8 mouse cellular contexts compared by ENCODE assay signal in the genomic region with DNA sequence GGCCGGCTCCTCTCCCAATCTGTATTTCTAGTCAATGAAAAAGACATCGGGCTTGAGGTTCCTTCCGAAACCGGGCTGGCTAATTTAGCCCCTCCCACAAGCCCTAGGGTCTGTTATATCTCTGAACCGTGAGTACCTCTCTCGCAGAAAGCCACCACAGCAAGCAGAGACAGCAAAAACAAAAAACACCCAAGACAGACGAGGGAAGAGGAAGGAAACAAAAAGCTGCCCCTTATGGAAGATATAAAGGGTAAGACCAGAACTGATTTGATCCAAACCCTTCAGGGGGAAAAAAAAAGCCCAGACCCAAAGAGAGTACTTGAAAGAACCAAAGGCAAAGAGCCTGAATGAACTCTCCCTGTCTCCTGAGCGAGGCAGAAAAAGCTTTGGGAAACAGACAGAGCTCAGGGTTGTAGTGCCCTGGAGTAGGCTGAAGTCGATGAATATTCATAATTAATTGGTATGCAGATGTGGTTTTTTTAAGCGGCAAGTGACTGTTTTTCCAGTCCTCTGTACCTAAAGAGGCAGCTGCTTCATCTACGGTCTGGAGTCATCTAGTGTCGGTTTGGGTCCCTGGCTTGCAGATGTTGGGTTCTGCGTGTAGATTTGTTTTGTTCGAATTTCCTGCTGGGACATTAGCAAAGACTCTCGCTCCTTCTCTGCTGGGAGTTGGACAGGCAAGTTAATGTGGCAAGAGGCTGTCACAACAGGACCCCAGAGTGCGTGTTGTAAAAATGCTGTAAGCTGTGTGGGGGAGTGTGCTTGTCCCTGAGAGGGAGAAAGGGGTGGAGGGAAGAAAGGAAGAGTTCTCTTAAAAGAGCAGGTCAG. TPM values are rescaled to one million over a fixed set of nuclear protein-coding genes. Genes with fewer than 3 reads are reported as not detected.
A peak's percentile ranks its signal among the peaks of the same experiment; 100 is the strongest.
DNase-seq lines count a peak whose midpoint lies in the region; ATAC-seq and TF ChIP-seq lines count a peak whose summit lies in the region.

No protein-coding gene starts in this region.

- TF ChIP-seq EP300 in heart, adult 2 months (IDR thresholded peaks at IDR 0.05; ENCODE audit: insufficient read depth, low read depth, low read length) = no peak
- TF ChIP-seq EP300 in lung, postnatal 0 days (IDR thresholded peaks at IDR 0.05) = no peak

- H3K79me2 ChIP-seq in heart, adult 2 months (replicated peaks; ENCODE audit: control insufficient read depth, insufficient read depth, low read length) = no peaks in the 10 kb centered on the region

- peak overlapping the region; percentile 63 for H3K9ac ChIP-seq in heart, adult 2 months (ENCODE audit: low read depth, low read length)
- H3K9ac ChIP-seq in intestine, postnatal 0 days (ENCODE audit: low read depth, low read length) = peak overlapping the region; percentile 37; the same call in 1 of the 2 replicates
- peak overlapping the region; percentile 43 for H3K9ac ChIP-seq in lung, postnatal 0 days (replicated peaks; ENCODE audit: low read depth)

- peak overlapping the region; percentile 57 for H3K4me2 ChIP-seq in intestine, postnatal 0 days (replicated peaks; ENCODE audit: low read depth)
- H3K4me2 ChIP-seq in lung, postnatal 0 days (replicated peaks; ENCODE audit: low read depth, low read length) = peak overlapping the region; percentile 60

- intact Hi-C loops in left cerebral cortex, postnatal 25 days (cut with DNase I) = no loop called here
- intact Hi-C loops in heart, adult 2 months (cut with DNase I) = loop anchor here (2.0 to 5.0 kb wide), 3 partner anchors 19 to 48 kb away; a partner anchor contains a TSS

- peak; percentile 14 to 28 for DNase-seq in left cerebral cortex, postnatal 25 days (ENCODE audit: low spot score in 2 of 2)
- DNase-seq in left cerebral cortex, adult 8-10 months (ENCODE audit: low spot score in 2 of 2) = no peak
- peak; percentile 86 for DNase-seq in brain, embryonic 14.5 days (ENCODE audit: low read depth)
- peak; percentile 53 to 65 for DNase-seq in heart, adult 2 months
- peak; percentile 80 for DNase-seq in lung, postnatal 0 days (ENCODE audit: low spot score)
- DNase-seq in retina, postnatal 1 day = peak; percentile 44
- DNase-seq in urinary bladder, adult 2 months (ENCODE audit: low spot score) = no peak

- H3K36me3 ChIP-seq in heart, adult 2 months (ENCODE audit: control insufficient read depth, insufficient read depth, low read length) = no peaks in the 10 kb centered on the region; the same call in 1 of the 2 replicates
- H3K36me3 ChIP-seq in intestine, postnatal 0 days (ENCODE audit: control insufficient read depth, insufficient read depth) = no peaks in the 10 kb centered on the region
- H3K36me3 ChIP-seq in lung, postnatal 0 days (ENCODE audit: insufficient read depth, low read length) = no peaks in the 10 kb centered on the region

- TF ChIP-seq POLR2A in brain, embryonic 14.5 days (IDR thresholded peaks at IDR 0.05; ENCODE audit: borderline replicate concordance, extremely low read depth, insufficient read depth, insufficient read length, poor library complexity, severe bottlenecking) = peak; percentile 28; the same call in 1 of the 2 replicates
- TF ChIP-seq POLR2A in heart, adult 2 months (IDR thresholded peaks at IDR 0.05; ENCODE audit: insufficient read depth, low read depth, low read length) = peak; percentile 60; the same call in 1 of the 2 replicates

- TF ChIP-seq CTCF in brain, embryonic 14.5 days (IDR thresholded peaks at IDR 0.05; ENCODE audit: borderline replicate concordance, extremely low read depth, insufficient read depth, insufficient read length) = no peak
- no peak for TF ChIP-seq CTCF in heart, adult 2 months (IDR thresholded peaks at IDR 0.05)
- no peak for TF ChIP-seq CTCF in intestine, postnatal 0 days (IDR thresholded peaks at IDR 0.05; ENCODE audit: low read depth)
- TF ChIP-seq CTCF in lung, postnatal 0 days (IDR thresholded peaks at IDR 0.05) = peak; percentile 17; the same call in 1 of the 2 replicates

- no peaks in the 10 kb centered on the region for H3K27me3 ChIP-seq in heart, adult 2 months (ENCODE audit: control insufficient read depth, insufficient read depth, low read length)
- H3K27me3 ChIP-seq in intestine, postnatal 0 days (replicated peaks; ENCODE audit: control insufficient read depth, insufficient read depth, low read length) = peaks cover 4% of the 10 kb centered on the region; the same call in 1 of the 2 replicates
- no peaks in the 10 kb centered on the region for H3K27me3 ChIP-seq in lung, postnatal 0 days (replicated peaks; ENCODE audit: insufficient read depth, low read length)

- peak overlapping the region; percentile 59 for H3K4me3 ChIP-seq in heart, adult 2 months
- peak overlapping the region; percentile 22 for H3K4me3 ChIP-seq in intestine, postnatal 0 days (ENCODE audit: low read depth, low read length)
- peak overlapping the region; percentile 39 for H3K4me3 ChIP-seq in lung, postnatal 0 days (ENCODE audit: low read depth, low read length)

- peak overlapping the region; percentile 87 for H3K27ac ChIP-seq in heart, adult 2 months
- H3K27ac ChIP-seq in intestine, postnatal 0 days (ENCODE audit: low read depth, low read length) = peak overlapping the region; percentile 54
- peak overlapping the region; percentile 82 for H3K27ac ChIP-seq in lung, postnatal 0 days (ENCODE audit: low read length)

- H3K9me3 ChIP-seq in intestine, postnatal 0 days (ENCODE audit: control insufficient read depth) = no peaks in the 10 kb centered on the region
- H3K9me3 ChIP-seq in lung, postnatal 0 days (ENCODE audit: low read length) = no peaks in the 10 kb centered on the region

- WGBS in heart, adult 2 months = 0% methylated on average over 16 of the region's 16 CpGs
- WGBS in intestine, postnatal 0 days = 16% methylated on average over 16 of the region's 16 CpGs
- WGBS in lung, postnatal 0 days = 3% methylated on average over 16 of the region's 16 CpGs

- H3K4me1 ChIP-seq in heart, adult 2 months (ENCODE audit: control insufficient read depth, insufficient read depth, low read length) = peaks cover 8% of the 10 kb centered on the region
- 0 out of 2 replicates have a peak, but pooled peaks cover 4% of the 10 kb centered on the region for H3K4me1 ChIP-seq in intestine, postnatal 0 days (replicated peaks; ENCODE audit: control insufficient read depth, insufficient read depth, low read length)
- H3K4me1 ChIP-seq in lung, postnatal 0 days (ENCODE audit: insufficient read depth, low read depth, low read length) = peaks cover 12% of the 10 kb centered on the region; the same call in 1 of the 2 replicates

- ATAC-seq in intestine, postnatal 0 days = no peak
- ATAC-seq in lung, postnatal 0 days = peak; percentile 46

RNA-seq across cellular contexts. Expression of a gene that starts 47.7 kb away (rescaled TPM):
- 10 to 100 TPM; 18.9 to 22.6 TPM for total RNA-seq in left cerebral cortex, postnatal 25 days (2021)
- total RNA-seq in left cerebral cortex, adult 8-10 months (2022) = 10 to 100 TPM; 15.7 to 31.3 (median 21.7) TPM
- 7.4 and 10.6 TPM in 2 replicates for polyA plus RNA-seq in brain, embryonic 14.5 days (2012; rRNA removed)
- 10 to 100 TPM; 22.1 to 26.4 TPM for total RNA-seq in heart, adult 2 months (2021)
- polyA plus RNA-seq in heart, adult 2 months (2012; rRNA removed) = 13.0 and 18.6 TPM in 2 replicates
- polyA plus RNA-seq in intestine, postnatal 0 days (2015; fragmentation: Nextera tagmentation; extraction: Ambion mirVana) = 6.8 and 8.0 TPM in 2 replicates
- 27.9 and 32.2 TPM in 2 replicates for polyA plus RNA-seq in lung, postnatal 0 days (2015; fragmentation: Nextera tagmentation; extraction: Ambion mirVana)
- polyA plus RNA-seq in urinary bladder, adult 2 months (2012; rRNA removed) = 82.5 and 102 TPM in 2 replicates

RNA-seq across cellular contexts. Expression of a gene that starts 47.8 kb away (rescaled TPM):
- total RNA-seq in left cerebral cortex, postnatal 25 days (2021) = 10 to 100 TPM; 22.4 to 24.5 TPM
- 10 to 100 TPM; 18.9 to 19.6 (median 19.2) TPM for total RNA-seq in left cerebral cortex, adult 8-10 months (2022)
- 18.3 and 20.1 TPM in 2 replicates for polyA plus RNA-seq in brain, embryonic 14.5 days (2012; rRNA removed)
- 1 to 10 TPM; 6.5 to 7.6 TPM for total RNA-seq in heart, adult 2 months (2021)
- 7.7 and 10.5 TPM in 2 replicates for polyA plus RNA-seq in heart, adult 2 months (2012; rRNA removed)
- 10.4 and 11.2 TPM in 2 replicates for polyA plus RNA-seq in intestine, postnatal 0 days (2015; fragmentation: Nextera tagmentation; extraction: Ambion mirVana)
- polyA plus RNA-seq in lung, postnatal 0 days (2015; fragmentation: Nextera tagmentation; extraction: Ambion mirVana) = 7.2 and 7.8 TPM in 2 replicates
- 10.4 and 10.6 TPM in 2 replicates for polyA plus RNA-seq in urinary bladder, adult 2 months (2012; rRNA removed)

Comparison
In these comparisons a context has a peak if more than half of its experiments do, and no peak if none do; other contexts are left out.
1. DNase-seq: peak in left cerebral cortex, postnatal 25 days (2 of 2), brain, embryonic 14.5 days (single experiment), heart, adult 2 months (2 of 2), lung, postnatal 0 days (single experiment) and retina, postnatal 1 day (single experiment); none in left cerebral cortex, adult 8-10 months (0 of 2) and urinary bladder, adult 2 months (single experiment).
2. Peak in every context shown above with its lines, with median percentiles within 50 percentile points of each other: H3K27ac ChIP-seq, H3K4me3 ChIP-seq and H3K9ac ChIP-seq.